Mouse (Mus musculus): ENCODE measurements around the gene Trmt10c. TPM values are rescaled to one million over a fixed set of nuclear protein-coding genes. Genes with fewer than 3 reads are reported as not detected.
A peak's percentile ranks its signal among the peaks of the same experiment; 100 is the strongest.
"Not testable (repeated sequence)": the region's sequence is repeated elsewhere in the genome, so short reads cannot be mapped to it uniquely, and the experiment has no call there.

Gene Trmt10c
- polyA plus RNA-seq, 1 experiment from 2014 or later = 24.3 TPM

DNA sequence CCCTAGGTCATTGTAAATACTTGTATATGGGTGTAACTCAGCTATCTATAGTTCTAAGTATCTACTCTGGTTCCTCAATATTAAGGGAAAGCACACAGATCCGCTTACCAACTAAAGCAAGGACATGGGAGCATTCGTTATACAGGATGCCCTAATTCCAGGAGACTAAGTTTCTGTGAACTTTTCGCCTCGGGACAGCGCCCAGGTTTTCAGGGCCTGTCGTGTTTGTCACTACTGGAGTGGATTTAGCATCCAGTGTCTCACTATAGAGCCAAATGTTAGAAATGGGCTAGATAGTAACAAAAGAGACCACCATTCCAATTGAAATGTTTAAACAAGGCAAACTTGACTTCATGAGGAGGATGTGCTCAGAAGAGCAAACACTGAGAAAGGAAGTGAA, 35.5 kb upstream of the Trmt10c start:
- not testable (repeated sequence) for H3K9ac ChIP-seq (ENCODE audit: low read length); H3K27ac ChIP-seq (ENCODE audit: low read length); ATAC-seq (replicated peaks; ENCODE audit: extremely low read depth, insufficient read depth, low FRiP score); H3K27me3 ChIP-seq (ENCODE audit: control insufficient read depth, insufficient read depth, low read length); H3K9me3 ChIP-seq (replicated peaks; ENCODE audit: control insufficient read depth, low read length); H3K4me3 ChIP-seq (ENCODE audit: low read length); H3K4me1 ChIP-seq (ENCODE audit: control insufficient read depth, insufficient read depth, low read length); H3K36me3 ChIP-seq (ENCODE audit: control insufficient read depth, insufficient read depth); H3K4me2 ChIP-seq (ENCODE audit: low read depth, low read length)
- 88% methylated on average over 6 of the region's 6 CpGs for WGBS

DNA sequence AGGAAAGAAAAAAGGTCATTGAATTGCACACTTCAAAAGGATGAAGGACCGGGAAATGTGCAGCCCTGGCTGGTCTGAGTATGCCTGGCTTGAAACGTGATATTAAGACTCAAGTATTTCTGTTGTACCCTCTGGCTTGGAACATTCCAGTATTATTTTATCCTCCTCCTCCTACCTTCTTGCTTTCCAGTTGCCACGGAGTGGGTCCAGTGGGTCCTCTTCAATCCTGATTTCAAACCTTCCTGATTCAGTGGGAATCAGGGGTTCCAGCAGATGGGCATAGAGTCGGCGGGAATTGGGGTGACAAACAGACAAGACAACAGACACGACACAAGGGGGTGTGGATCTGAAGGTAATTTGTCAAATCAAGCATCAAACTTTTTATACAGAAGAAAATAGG, 34.9 kb upstream of the Trmt10c start:
- ATAC-seq (replicated peaks; ENCODE audit: extremely low read depth, insufficient read depth, low FRiP score) = no peak
- Histone ChIP-seq H3K27ac (ENCODE audit: low read length) (no peak overlapping the region), H3K9ac (ENCODE audit: low read length) (no peak overlapping the region), H3K9me3 (replicated peaks; ENCODE audit: control insufficient read depth, low read length) (no peaks in the 10 kb centered on the region), H3K27me3 (ENCODE audit: control insufficient read depth, insufficient read depth, low read length) (no peaks in the 10 kb centered on the region), H3K4me2 (ENCODE audit: low read depth, low read length) (no peak overlapping the region), H3K36me3 (ENCODE audit: control insufficient read depth, insufficient read depth) (no peaks in the 10 kb centered on the region), H3K4me1 (ENCODE audit: control insufficient read depth, insufficient read depth, low read length) (peaks cover 8% of the 10 kb centered on the region), H3K4me3 (ENCODE audit: low read length) (no peak overlapping the region)
- WGBS = 73% methylated on average over 6 of the region's 6 CpGs

DNA sequence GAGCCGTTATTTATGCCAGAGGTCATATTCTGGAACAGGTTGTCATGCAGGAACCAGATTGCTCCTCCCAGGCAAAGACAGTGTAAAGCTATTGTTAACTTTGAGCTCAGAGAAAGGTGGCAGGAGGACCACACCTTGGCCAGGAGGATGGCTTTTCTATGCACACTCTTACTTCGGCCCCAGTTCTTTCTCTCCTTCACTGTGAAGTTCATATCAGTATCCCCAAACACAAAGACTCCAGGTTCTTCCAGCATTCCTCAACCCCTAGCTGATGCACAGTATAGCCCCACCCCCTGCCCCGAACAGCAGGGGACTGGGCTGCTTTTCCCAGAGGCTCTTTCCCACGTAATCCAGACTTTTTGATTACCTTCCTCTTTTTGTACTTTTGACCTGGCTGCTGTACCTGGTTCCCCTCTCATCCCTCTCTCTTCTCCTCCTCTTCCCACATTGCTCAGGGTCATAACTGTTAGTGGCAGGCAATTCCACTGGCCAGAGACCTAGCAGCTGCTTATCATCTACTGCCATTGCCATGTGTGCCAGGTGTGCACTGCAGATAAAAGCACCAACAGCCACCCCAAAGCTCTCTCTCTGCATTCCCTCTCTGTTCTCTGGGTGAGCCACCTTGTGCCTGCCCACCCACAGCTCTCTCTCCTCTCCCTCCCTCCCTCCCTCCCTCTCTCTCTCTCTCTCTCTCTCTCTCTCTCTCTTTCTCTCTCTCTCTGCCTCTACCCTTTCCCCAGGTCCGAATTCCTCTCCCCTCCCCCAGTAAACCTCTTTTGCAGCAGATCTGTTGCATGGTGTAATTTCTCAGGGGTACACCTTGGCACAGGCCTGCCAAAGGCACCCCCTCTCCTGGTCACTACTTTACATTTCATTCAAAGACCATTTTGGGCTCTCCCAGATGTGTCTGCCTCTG, 34.0 kb upstream of the Trmt10c start:
- Histone ChIP-seq H3K9me3 (replicated peaks; ENCODE audit: control insufficient read depth, low read length) (no peaks in the 10 kb centered on the region), H3K9ac (ENCODE audit: low read length) (no peak overlapping the region), H3K4me1 (ENCODE audit: control insufficient read depth, insufficient read depth, low read length) (peaks cover 4% of the 10 kb centered on the region), H3K27ac (ENCODE audit: low read length) (no peak overlapping the region), H3K27me3 (ENCODE audit: control insufficient read depth, insufficient read depth, low read length) (no peaks in the 10 kb centered on the region), H3K4me2 (ENCODE audit: low read depth, low read length) (no peak overlapping the region), H3K4me3 (ENCODE audit: low read length) (no peak overlapping the region), H3K36me3 (ENCODE audit: control insufficient read depth, insufficient read depth) (no peaks in the 10 kb centered on the region)
- ATAC-seq (replicated peaks; ENCODE audit: extremely low read depth, insufficient read depth, low FRiP score) = no peak
- 40% methylated on average over 5 of the region's 5 CpGs for WGBS

DNA sequence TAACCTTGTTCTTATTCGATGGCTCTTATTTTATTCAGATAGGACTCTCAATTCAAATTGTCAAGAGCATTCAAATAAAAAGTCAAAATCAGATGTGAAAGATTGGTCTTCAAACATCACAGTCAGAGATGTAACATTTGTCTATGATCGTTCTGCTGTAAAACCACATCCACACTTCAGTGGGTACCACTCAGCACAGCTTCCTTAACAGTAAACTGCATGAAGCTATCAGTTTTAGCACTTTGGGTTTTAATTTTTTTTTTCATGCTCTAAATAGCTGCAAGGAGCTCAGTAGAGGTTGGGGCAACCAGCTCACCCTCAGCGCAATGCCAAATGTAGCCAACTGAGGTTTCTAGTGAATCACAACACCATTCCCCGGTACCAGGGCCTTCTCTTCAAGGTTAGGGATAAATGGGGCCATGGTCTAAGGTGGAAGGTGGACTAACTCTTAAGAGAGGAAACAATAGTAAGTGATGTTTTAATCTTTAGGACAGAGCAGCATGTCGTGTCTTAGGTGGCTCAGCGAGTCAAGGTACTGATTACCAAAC, 31.0 kb upstream of the Trmt10c start:
- Histone ChIP-seq H3K4me3 (ENCODE audit: low read length) (no peak overlapping the region), H3K27ac (ENCODE audit: low read length) (no peak overlapping the region), H3K9me3 (replicated peaks; ENCODE audit: control insufficient read depth, low read length) (no peaks in the 10 kb centered on the region), H3K4me2 (ENCODE audit: low read depth, low read length) (no peak overlapping the region), H3K36me3 (ENCODE audit: control insufficient read depth, insufficient read depth) (no peaks in the 10 kb centered on the region), H3K4me1 (ENCODE audit: control insufficient read depth, insufficient read depth, low read length) (no peaks in the 10 kb centered on the region), H3K9ac (ENCODE audit: low read length) (no peak overlapping the region), H3K27me3 (ENCODE audit: control insufficient read depth, insufficient read depth, low read length) (no peaks in the 10 kb centered on the region)
- no peak for ATAC-seq (replicated peaks; ENCODE audit: extremely low read depth, insufficient read depth, low FRiP score)
- WGBS = 82% methylated on average over 6 of the region's 6 CpGs

DNA sequence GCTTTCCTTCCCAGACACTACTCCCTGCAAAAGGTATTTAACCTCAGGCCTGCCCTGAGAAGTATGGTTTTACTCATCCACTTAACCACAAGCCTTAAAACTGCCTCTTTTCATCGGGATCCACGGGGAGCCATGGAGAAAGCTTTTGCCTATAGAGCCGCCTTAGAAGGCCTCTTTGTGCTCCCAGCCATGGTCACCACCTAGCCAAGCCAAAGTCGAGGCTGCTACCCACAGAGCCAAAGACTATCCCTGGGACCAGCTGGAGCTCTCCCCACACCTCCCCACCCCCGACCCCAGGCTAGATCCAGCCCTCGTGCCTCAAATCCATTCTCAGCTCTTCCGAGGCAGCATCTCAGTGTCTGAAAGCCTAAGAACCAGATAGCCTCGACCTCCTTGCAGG, 28.5 kb upstream of the Trmt10c start:
- H3K27me3 ChIP-seq (ENCODE audit: control insufficient read depth, insufficient read depth, low read length) = no peaks in the 10 kb centered on the region
- no peak overlapping the region for H3K9ac ChIP-seq (ENCODE audit: low read length)
- H3K4me1 ChIP-seq (ENCODE audit: control insufficient read depth, insufficient read depth, low read length) = no peaks in the 10 kb centered on the region
- H3K36me3 ChIP-seq (ENCODE audit: control insufficient read depth, insufficient read depth) = no peaks in the 10 kb centered on the region
- no peak overlapping the region for H3K27ac ChIP-seq (ENCODE audit: low read length)
- WGBS = 42% methylated on average over 8 of the region's 8 CpGs
- H3K9me3 ChIP-seq (replicated peaks; ENCODE audit: control insufficient read depth, low read length) = no peaks in the 10 kb centered on the region
- no peak for ATAC-seq (replicated peaks; ENCODE audit: extremely low read depth, insufficient read depth, low FRiP score)
- no peak overlapping the region for H3K4me2 ChIP-seq (ENCODE audit: low read depth, low read length)
- H3K4me3 ChIP-seq (ENCODE audit: low read length) = no peak overlapping the region

DNA sequence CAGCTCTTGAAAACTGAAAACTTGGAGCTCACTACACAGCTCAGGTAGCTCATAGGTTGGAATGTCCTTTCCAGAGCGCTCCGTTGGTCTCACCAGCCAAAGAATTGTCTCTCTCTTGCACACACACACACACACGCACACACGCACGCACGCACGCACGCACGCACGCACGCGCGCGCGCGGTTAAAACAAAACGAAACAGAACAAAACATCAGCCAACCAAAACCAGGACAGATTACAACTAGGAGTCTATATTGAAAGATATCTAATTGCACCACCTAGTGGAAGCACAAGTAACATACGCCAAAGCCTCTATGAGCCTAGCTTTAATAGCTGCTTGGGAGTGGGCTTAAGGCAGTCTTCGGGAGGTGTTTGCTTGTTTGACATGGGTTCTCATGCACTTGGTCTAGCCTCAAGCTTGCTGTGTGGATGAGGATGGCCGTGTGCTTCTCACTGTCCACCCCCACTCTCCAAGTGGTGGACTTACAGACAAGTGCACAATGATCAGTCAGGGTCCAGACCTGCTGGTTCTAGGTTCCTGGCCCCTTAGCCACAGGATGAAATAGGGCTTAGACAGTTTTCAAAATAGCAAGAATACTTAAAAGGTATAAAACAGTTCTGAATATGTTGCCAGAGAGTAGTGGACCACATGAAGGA, 26.8 kb upstream of the Trmt10c start:
- H3K9ac ChIP-seq (ENCODE audit: low read length) = peak overlapping the region; percentile 71
- 0 out of 2 replicates have a peak overlapping the region, but pooled peaks have one; percentile 45 for H3K27ac ChIP-seq (ENCODE audit: low read length)
- H3K27me3 ChIP-seq (ENCODE audit: control insufficient read depth, insufficient read depth, low read length) = no peaks in the 10 kb centered on the region
- no peaks in the 10 kb centered on the region for H3K36me3 ChIP-seq (ENCODE audit: control insufficient read depth, insufficient read depth)
- H3K4me1 ChIP-seq (ENCODE audit: control insufficient read depth, insufficient read depth, low read length) = no peaks in the 10 kb centered on the region
- peak overlapping the region; percentile 64 for H3K4me3 ChIP-seq (ENCODE audit: low read length)
- H3K9me3 ChIP-seq (replicated peaks; ENCODE audit: control insufficient read depth, low read length) = no peaks in the 10 kb centered on the region
- peak; percentile 92 for ATAC-seq (replicated peaks; ENCODE audit: extremely low read depth, insufficient read depth, low FRiP score)
- peak overlapping the region; percentile 74 for H3K4me2 ChIP-seq (ENCODE audit: low read depth, low read length)
- 3% methylated on average over 20 of the region's 20 CpGs for WGBS

DNA sequence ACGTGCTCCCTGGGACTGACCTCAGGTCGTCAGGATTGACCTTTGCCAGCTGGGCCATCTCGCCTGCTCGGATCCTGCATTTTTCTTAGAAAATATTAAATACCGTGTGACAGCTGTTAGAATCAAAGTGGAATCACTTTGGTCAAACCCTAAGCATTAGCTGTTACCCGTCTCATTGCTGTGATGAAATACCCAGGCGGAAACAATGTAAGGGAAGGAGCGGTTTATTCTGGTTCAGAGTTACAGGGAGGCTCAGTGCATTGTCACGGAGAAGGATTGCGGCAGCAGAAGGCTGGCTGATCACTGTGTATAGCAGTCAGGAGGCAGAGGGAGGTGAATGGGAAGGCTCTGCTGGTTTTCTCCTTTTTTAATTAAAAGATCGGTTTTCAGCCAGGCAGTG, 25.4 kb upstream of the Trmt10c start:
- Histone ChIP-seq H3K36me3 (ENCODE audit: control insufficient read depth, insufficient read depth) (no peaks in the 10 kb centered on the region), H3K27me3 (ENCODE audit: control insufficient read depth, insufficient read depth, low read length) (no peaks in the 10 kb centered on the region), H3K9ac (ENCODE audit: low read length) (no peak overlapping the region), H3K4me3 (ENCODE audit: low read length) (no peak overlapping the region), H3K4me2 (ENCODE audit: low read depth, low read length) (no peak overlapping the region), H3K4me1 (ENCODE audit: control insufficient read depth, insufficient read depth, low read length) (no peaks in the 10 kb centered on the region), H3K9me3 (replicated peaks; ENCODE audit: control insufficient read depth, low read length) (no peaks in the 10 kb centered on the region), H3K27ac (ENCODE audit: low read length) (no peak overlapping the region)
- WGBS = 71% methylated on average over 11 of the region's 11 CpGs
- ATAC-seq (replicated peaks; ENCODE audit: extremely low read depth, insufficient read depth, low FRiP score) = no peak

DNA sequence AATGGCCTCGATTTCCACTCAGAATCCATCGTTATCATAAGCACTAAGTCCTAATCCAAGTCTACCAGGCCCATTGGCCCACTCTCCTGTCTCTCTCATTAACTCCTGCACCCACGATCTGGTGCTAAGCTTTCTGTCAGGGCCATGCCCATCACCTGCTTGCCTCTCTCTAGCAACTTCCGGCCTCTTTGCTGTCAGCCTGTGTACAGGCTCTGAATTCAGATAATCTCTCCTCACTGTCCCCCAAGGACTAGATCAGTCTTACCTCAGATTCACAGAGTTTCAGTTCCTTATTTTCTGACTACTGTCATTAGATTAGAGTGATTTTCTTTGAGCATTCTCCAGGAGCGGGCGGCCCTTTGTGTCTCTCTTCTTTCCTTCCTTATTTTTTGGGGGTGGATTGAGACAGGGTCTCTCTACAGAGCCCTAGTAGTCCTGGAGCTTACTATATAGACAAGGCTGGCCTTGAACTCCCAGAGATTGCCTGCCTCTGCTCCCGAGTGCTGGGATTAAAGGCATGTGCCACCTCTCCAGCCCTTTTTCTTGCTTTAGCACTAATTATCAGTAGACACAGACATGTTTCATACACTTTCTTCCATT, 24.5 kb upstream of the Trmt10c start:
- Histone ChIP-seq H3K4me3 (ENCODE audit: low read length) (no peak overlapping the region), H3K36me3 (ENCODE audit: control insufficient read depth, insufficient read depth) (no peaks in the 10 kb centered on the region), H3K27ac (ENCODE audit: low read length) (no peak overlapping the region), H3K4me1 (ENCODE audit: control insufficient read depth, insufficient read depth, low read length) (no peaks in the 10 kb centered on the region), H3K27me3 (ENCODE audit: control insufficient read depth, insufficient read depth, low read length) (no peaks in the 10 kb centered on the region), H3K9ac (ENCODE audit: low read length) (no peak overlapping the region), H3K9me3 (replicated peaks; ENCODE audit: control insufficient read depth, low read length) (no peaks in the 10 kb centered on the region), H3K4me2 (ENCODE audit: low read depth, low read length) (no peak overlapping the region)
- ATAC-seq (replicated peaks; ENCODE audit: extremely low read depth, insufficient read depth, low FRiP score) = no peak
- 66% methylated on average over 7 of the region's 7 CpGs for WGBS

DNA sequence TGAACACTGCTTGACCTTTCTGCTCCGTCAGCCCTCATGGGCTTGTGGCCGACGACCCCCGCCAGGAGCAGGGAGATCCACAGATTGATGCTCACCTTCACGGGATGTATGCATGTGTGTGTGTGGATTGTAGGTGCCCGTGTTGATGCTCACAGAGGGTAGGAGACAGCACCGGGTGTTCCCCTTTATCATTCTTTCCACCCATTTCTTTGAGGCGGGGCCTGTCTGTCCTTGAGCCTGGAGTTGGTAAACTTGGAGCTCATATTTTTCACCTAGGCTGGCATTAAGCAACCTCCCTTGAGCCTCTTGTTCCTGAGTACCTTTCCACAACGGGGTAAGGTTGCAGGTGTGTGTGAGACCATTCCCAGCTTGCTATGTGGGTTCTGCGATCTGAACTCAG, 20.5 kb upstream of the Trmt10c start:
- WGBS = 77% methylated on average over 10 of the region's 10 CpGs
- Histone ChIP-seq H3K4me3 (ENCODE audit: low read length) (no peak overlapping the region), H3K27ac (ENCODE audit: low read length) (no peak overlapping the region), H3K9ac (ENCODE audit: low read length) (no peak overlapping the region), H3K36me3 (ENCODE audit: control insufficient read depth, insufficient read depth) (no peaks in the 10 kb centered on the region), H3K4me2 (ENCODE audit: low read depth, low read length) (no peak overlapping the region), H3K9me3 (replicated peaks; ENCODE audit: control insufficient read depth, low read length) (no peaks in the 10 kb centered on the region), H3K27me3 (ENCODE audit: control insufficient read depth, insufficient read depth, low read length) (no peaks in the 10 kb centered on the region), H3K4me1 (ENCODE audit: control insufficient read depth, insufficient read depth, low read length) (no peaks in the 10 kb centered on the region)
- no peak for ATAC-seq (replicated peaks; ENCODE audit: extremely low read depth, insufficient read depth, low FRiP score)

All from heart, embryonic 16.5 days (tissue).